Mouse (Mus musculus) embryonic fibroblast, embryonic 13.5 days (primary cell): Measurements from ENCODE around the gene Frmd4a.

Experiments used
- CTCF ChIP-seq: IDR thresholded peaks from 2 replicates; pipeline ENCODE4 v1.5.1; 2011; ENCODE audit warnings: mild to moderate bottlenecking, control low read depth, low read length, moderate library complexity, borderline replicate concordance; ENCODE audit not compliant: insufficient read depth
- POLR2A ChIP-seq: IDR thresholded peaks from 2 replicates; pipeline ENCODE4 v1.6.1; 2011; ENCODE audit warnings: low read depth, mild to moderate bottlenecking, control low read depth, low read length, moderate library complexity

GRCm38 (mm10) chr2:4113303-4113920, 95.9 kb downstream of the Frmd4a start:
- TF ChIP-seq CTCF (no peak), POLR2A (no peak)
